Mouse (Mus musculus) heart, adult 8-10 months (tissue): Measurements from ENCODE around the gene Rxra. TPM values are rescaled to one million over a fixed set of nuclear protein-coding genes. Genes with fewer than 3 reads are reported as not detected.

Experiments
- DNase-seq: peaks from one replicate; pipeline ENCODE4 v3.0.0; 2022; ENCODE audit warnings: low spot score
- total RNA-seq, 4 experiments: library from RNA; stranded (reverse); gene quantifications; 2 replicates each; pipeline ENCODE4 v1.2.4; 2022

Rxra gene
- total RNA-seq, 4 experiments from 2014 or later: 50.5 to 61.2 (median 56.9) TPM

- no peak for DNase-seq
Measured at GRCm38 (mm10) chr2:27806691-27807090, 130.5 kb downstream of the Rxra start.

GRCm38 (mm10) chr2:27807684-27808083, 131.4 kb downstream of the Rxra start:
- DNase-seq: no peak

GRCm38 (mm10) chr2:27809897-27810296, 133.7 kb downstream of the Rxra start:
- no peak for DNase-seq

Other genes with a start within 250 kb of the Rxra start
- 10 to 100 TPM in 3 of 4 experiments, 1 to 10 TPM in 1; 8.2 to 13.1 (median 12.1) TPM for gene Vav2, start 249.4 kb upstream of the Rxra start, total RNA-seq
- 1 to 10 TPM; 1.2 to 2.0 (median 1.9) TPM for gene Brd3os, start 234.1 kb upstream of the Rxra start, total RNA-seq
- gene Brd3, start 168.8 kb upstream of the Rxra start, total RNA-seq: 10 to 100 TPM; 27.4 to 28.6 (median 28.3) TPM
- 10 to 100 TPM; 22.0 to 25.5 (median 23.5) TPM for gene Wdr5, start 161.3 kb upstream of the Rxra start, total RNA-seq
- 10 to 100 TPM; 10.8 to 17.6 (median 15.1) TPM for gene Col5a1, start 210.0 kb downstream of the Rxra start, total RNA-seq